Mouse (Mus musculus) heart, adult 2 months (tissue): ENCODE results near the gene Mc1r. TPM values are rescaled to one million over a fixed set of nuclear protein-coding genes. Genes with fewer than 3 reads are reported as not detected.

Experiments
- DNase-seq, 2 experiments: peaks; one replicate each; pipeline ENCODE4 v3.0.0; 2021
- H3K27ac ChIP-seq: fragments of 200-600 bp; 2 replicates; pipeline ENCODE4 v1.8.1; 2022
- H3K27me3 ChIP-seq: fragments of 200-500 bp; 2 replicates; pipeline ENCODE4 v1.6.1; 2012; ENCODE audit warnings: mild to moderate bottlenecking, low read length, inconsistent platforms, mixed read lengths; ENCODE audit not compliant: control insufficient read depth, insufficient read depth
- H3K36me3 ChIP-seq: fragments of 200-500 bp; 2 replicates; pipeline ENCODE4 v1.6.1; 2012; ENCODE audit warnings: low read length, inconsistent platforms; ENCODE audit not compliant: control insufficient read depth, insufficient read depth
- H3K4me1 ChIP-seq: fragments of 200-500 bp; 2 replicates; pipeline ENCODE4 v1.6.1; 2011; ENCODE audit warnings: low read length; ENCODE audit not compliant: control insufficient read depth, insufficient read depth
- H3K4me3 ChIP-seq: fragments of 200-600 bp; 2 replicates; pipeline ENCODE4 v1.8.1; 2022
- H3K79me2 ChIP-seq: fragments of 200-500 bp; replicated peaks from 2 replicates; pipeline ENCODE4 v1.6.1; 2012; ENCODE audit warnings: mild to moderate bottlenecking, inconsistent platforms, low read length, moderate library complexity, mixed read lengths; ENCODE audit not compliant: control insufficient read depth, insufficient read depth
- H3K9ac ChIP-seq: fragments of 200-500 bp; 2 replicates; pipeline ENCODE4 v1.6.1; 2012; ENCODE audit warnings: low read depth, mild to moderate bottlenecking, control low read depth, inconsistent platforms, low read length, mixed read lengths
- CTCF ChIP-seq: fragments of 200-600 bp; IDR thresholded peaks from 2 replicates; pipeline ENCODE4 v1.8.1; 2022; ENCODE audit warnings: antibody characterized with exemption, mild to moderate bottlenecking, moderate library complexity
- EP300 ChIP-seq: fragments of 200-500 bp; IDR thresholded peaks from 2 replicates; pipeline ENCODE4 v1.6.1; 2011; ENCODE audit warnings: low read depth, low read length, control low read depth; ENCODE audit not compliant: insufficient read depth
- POLR2A ChIP-seq: fragments of 200-500 bp; IDR thresholded peaks from 2 replicates; pipeline ENCODE4 v1.6.1; 2011; ENCODE audit warnings: mild to moderate bottlenecking, low read depth, low read length, control low read depth; ENCODE audit not compliant: insufficient read depth
- WGBS: fragments of 180-500 bp; shearing (Covaris S2); methylation state at CpG from one replicate; pipeline ENCODE4 v1.1.7; 2018; 5-methylcytosine and 5-hydroxymethylcytosine counted together
- intact Hi-C: fragments of 180-260 bp; cut with DNase I; formaldehyde crosslinking; loops from one replicate; pipeline ENCODE4 v1.15.1; 2025
- long read RNA-seq: library from polyadenylated mRNA; stranded (forward); transcript quantifications from one replicate; pipeline ENCODE4 v2.0.0, GENCODE M21; 2021
- polyA plus RNA-seq: library from polyadenylated mRNA; depleted of rRNA; stranded (reverse); fragments of >200 nt; gene quantifications from 2 replicates; pipeline ENCODE4 v1.2.3, GENCODE M21; 2012; rRNA removed
- total RNA-seq, 2 experiments: library from RNA; stranded (reverse); gene quantifications; 2 replicates each; pipeline ENCODE4 v1.2.3; 2021

Mc1r gene
- total RNA-seq (not detected), polyA plus RNA-seq (not detected in 2 replicates)
- long read RNA-seq, result 0 reads

- 11% methylated on average over 4 of the region's 4 CpGs for WGBS
- Histone ChIP-seq H3K27me3 (peaks cover 8% of the 10 kb centered on the region; the same call in 1 of the 2 replicates), H3K36me3 (no peaks in the 10 kb centered on the region), H3K79me2 (no peaks in the 10 kb centered on the region), H3K4me3 (no peak within 1 kb of the TSS), H3K27ac (no peak within 1 kb of the TSS), H3K4me1 (no peaks in the 10 kb centered on the region; the same call in 1 of the 2 replicates), H3K9ac (no peak within 1 kb of the TSS)
- peak; percentile 44 to 72 for DNase-seq
- no peak for TF ChIP-seq EP300
- TF ChIP-seq POLR2A, result no peak
- no peak; the same call in 1 of the 2 replicates for TF ChIP-seq CTCF
- intact Hi-C loops, result no loop called here
Measured at GRCm38 (mm10) chr8:123406786-123407185, at the start of gene Mc1r. Gene Mc1r (plus strand): TSS chr8:123407107.

DNA sequence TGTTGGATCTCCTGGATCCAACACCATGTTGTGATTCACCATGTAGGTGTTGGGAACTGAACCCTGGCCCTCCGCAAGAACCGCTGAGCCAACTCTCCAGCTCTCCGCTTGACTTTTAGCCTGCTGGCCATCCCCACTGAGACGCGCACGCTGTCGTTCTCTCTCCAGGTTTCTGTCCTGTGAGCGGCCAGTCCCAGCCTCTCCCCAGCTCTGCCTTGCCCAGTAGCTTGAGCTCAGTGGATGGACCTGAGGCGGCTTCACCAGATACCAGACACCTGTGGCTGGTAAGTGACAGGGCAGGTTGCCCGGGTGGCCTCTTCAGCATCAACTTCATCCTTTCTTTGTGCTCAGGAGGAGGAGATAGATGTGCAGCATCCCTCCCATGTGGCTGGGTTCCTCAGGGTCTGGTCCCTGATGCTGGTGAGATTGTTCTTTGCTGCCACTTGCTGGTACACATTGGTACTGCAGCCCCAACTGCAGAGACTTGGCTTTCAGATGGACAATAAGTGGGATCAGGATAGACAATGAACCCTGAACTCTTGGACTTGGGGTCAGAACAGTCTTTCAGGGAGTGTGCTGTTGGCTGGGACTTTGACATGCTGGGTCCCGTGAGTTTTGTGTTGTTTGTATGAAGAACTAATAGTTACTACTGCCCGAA, 45.7 kb upstream of the Mc1r start:
- intact Hi-C loops, result loop anchor here (1.0 to 10.0 kb wide), 2 partner anchors 42 to 256 kb away; partner anchors contain the start of gene Rpl13
- WGBS, result 43% methylated on average over 12 of the region's 12 CpGs
- TF ChIP-seq POLR2A (no peak), EP300 (0 out of 2 replicates have a peak, but pooled peaks have one; percentile 28), CTCF (peak; percentile 98; the same call in 1 of the 2 replicates)
- DNase-seq, result peak; percentile 70 to 86
- Histone ChIP-seq H3K4me3 (no peak overlapping the region), H3K27ac (no peak overlapping the region), H3K27me3 (no peaks in the 10 kb centered on the region), H3K36me3 (no peaks in the 10 kb centered on the region), H3K9ac (no peak overlapping the region), H3K4me1 (no peaks in the 10 kb centered on the region), H3K79me2 (no peaks in the 10 kb centered on the region)

DNA sequence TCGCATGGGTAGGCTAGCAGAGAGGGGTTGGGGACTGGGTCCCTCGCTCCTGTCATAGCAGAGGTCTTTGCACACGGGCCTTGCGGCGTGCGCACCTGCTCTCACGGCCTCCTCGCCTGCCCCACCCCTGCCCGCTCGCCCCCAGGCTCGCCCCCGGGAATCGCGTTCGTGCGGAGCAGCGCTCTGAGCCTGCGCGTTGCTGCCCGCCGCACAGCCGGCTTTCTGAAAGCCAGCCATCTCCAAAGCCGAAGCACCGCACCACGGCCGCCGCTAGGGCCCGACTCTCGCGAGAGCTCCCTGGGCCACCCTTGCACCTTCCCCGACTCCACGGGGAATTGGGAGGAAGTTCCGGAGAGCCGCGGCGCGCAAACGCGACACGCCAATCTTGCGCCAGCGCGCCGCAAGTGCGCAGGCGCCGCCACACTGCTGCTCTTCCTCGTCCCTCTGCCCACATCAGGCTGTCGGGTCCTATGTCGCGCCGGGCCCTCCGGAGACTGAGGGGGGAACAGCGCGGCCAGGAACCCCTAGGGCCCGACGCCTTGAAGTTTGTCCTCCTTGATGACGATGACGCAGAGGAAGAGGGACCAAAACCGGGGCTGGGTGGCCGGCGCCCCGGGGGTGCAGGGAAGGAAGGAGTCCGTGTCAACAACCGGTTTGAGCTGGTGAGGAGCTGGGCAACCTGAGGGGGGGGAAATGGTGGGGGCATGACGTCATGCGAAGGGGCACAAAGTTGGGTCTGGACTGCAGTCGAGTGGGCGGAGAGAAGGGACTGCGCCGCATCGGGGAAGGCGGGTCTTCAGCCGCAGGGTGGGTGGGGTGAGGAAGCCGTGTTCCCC, 33.3 kb upstream of the Mc1r start, which contains the start of gene Tcf25:
TSS of gene Tcf25 (plus strand) at position 351 of the 836 bp plus-strand sequence.
- peak; percentile 95 to 97 for DNase-seq
- no peaks in the 10 kb centered on the region for H3K36me3 ChIP-seq
- H3K27me3 ChIP-seq, result no peaks in the 10 kb centered on the region
- TF ChIP-seq CTCF, result peak; percentile 83
- no peak for TF ChIP-seq EP300
- TF ChIP-seq POLR2A, result peak; percentile 89
- WGBS, result under 1% methylated on average over 75 of the region's 75 CpGs
- intact Hi-C loops, result loop anchor here (5.0 kb wide), 1 partner anchor 121 kb away; the partner anchor contains the start of genes Vps9d1 and Zfp276
- H3K9ac ChIP-seq, result peak within 1 kb of the TSS; percentile 82
- peaks cover 3% of the 10 kb centered on the region; the same call in 1 of the 2 replicates for H3K79me2 ChIP-seq
- H3K4me3 ChIP-seq, result peak within 1 kb of the TSS; percentile 83
- peak within 1 kb of the TSS; percentile 98 for H3K27ac ChIP-seq
- peaks cover 2% of the 10 kb centered on the region for H3K4me1 ChIP-seq

DNA sequence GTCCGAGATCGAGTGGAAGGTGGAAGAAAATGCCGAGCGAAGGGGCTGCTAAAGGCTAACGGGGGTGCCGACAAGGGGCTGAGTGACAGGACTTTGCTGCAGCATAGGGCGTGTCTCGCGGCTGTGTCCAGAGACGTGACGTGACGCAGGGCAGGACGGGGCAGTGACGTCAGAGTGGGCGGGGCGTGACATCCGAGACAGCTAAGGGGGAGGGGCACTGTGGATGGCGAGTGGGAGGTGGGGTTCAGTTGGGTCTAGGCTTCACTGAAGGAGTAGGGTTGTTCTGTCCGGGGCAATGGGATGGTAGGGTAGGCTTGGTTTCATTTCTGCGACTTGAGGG, 32.7 kb upstream of the Mc1r start:
- H3K4me1 ChIP-seq, result peaks cover 2% of the 10 kb centered on the region
- peak; percentile 73 for TF ChIP-seq POLR2A
- TF ChIP-seq CTCF, result no peak
- peak; percentile 75; the same call in 1 of the 2 replicates for TF ChIP-seq EP300
- peak; percentile 93 to 96 for DNase-seq
- intact Hi-C loops, result loop anchor here (5.0 kb wide), 1 partner anchor 122 kb away; the partner anchor contains the start of genes Vps9d1 and Zfp276
- H3K27ac ChIP-seq, result peak overlapping the region; percentile 98
- peak overlapping the region; percentile 83 for H3K4me3 ChIP-seq
- WGBS, result under 1% methylated on average over 20 of the region's 20 CpGs
- H3K9ac ChIP-seq, result peak overlapping the region; percentile 79
- no peaks in the 10 kb centered on the region for H3K36me3 ChIP-seq
- H3K79me2 ChIP-seq, result peaks cover 3% of the 10 kb centered on the region; the same call in 1 of the 2 replicates
- no peaks in the 10 kb centered on the region for H3K27me3 ChIP-seq

DNA sequence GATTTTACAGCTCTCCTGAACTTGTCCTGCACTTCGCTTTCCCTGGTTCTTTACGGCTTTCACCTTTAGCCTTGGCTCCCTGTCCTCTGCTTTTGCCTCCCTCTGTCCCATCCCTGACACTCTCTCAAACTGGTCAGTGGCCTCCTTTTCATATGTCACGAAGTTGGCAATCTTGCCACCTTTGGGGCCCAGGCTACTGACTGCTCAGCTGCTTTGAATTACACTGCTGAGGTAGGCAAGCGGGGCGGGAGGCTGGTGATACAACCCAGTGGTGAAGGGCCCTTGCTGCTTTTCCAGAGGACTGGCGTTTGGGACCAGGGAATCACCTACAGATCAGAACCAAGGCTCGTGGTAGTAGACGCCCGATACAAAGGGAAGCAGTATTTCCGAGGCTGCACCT, 31.2 kb upstream of the Mc1r start:
- WGBS, result 81% methylated on average over 10 of the region's 10 CpGs
- TF ChIP-seq CTCF (no peak), EP300 (no peak), POLR2A (no peak)
- intact Hi-C loops, result no loop called here
- Histone ChIP-seq H3K27me3 (no peaks in the 10 kb centered on the region), H3K36me3 (no peaks in the 10 kb centered on the region), H3K4me1 (peaks cover 2% of the 10 kb centered on the region), H3K9ac (no peak overlapping the region), H3K4me3 (no peak overlapping the region), H3K27ac (no peak overlapping the region), H3K79me2 (peaks cover 3% of the 10 kb centered on the region; the same call in 1 of the 2 replicates)
- DNase-seq, result no peak
